Mouse (Mus musculus) layer of hippocampus, adult 9-11 months (tissue): ENCODE results near the gene 1700084M14Rik.
"Not testable (repeated sequence)": the region's sequence is repeated elsewhere in the genome, so short reads cannot be mapped to it uniquely, and the experiment has no call there.

Experiments
- DNase-seq: peaks from one replicate; pipeline ENCODE4 v3.0.0; 2022

The 1700084M14Rik gene

GRCm38 (mm10) chrX:91575811-91576210 lies at the start of gene 1700084M14Rik:
TSS of gene 1700084M14Rik (minus strand) at chrX:91575911.
- DNase-seq = not testable (repeated sequence)
